Mouse (Mus musculus) limb, embryonic 14.5 days (tissue): ENCODE measurements around the gene Akt1. TPM values are rescaled to one million over a fixed set of nuclear protein-coding genes. Genes with fewer than 3 reads are reported as not detected.

Source experiments
- ATAC-seq: fragments of 200-750 bp; cut with Nextera tagmentation; 2 replicates; pipeline ENCODE4 v1.8.0; 2017; ENCODE audit warnings: low read depth, moderate number of reproducible peaks, moderate TSS enrichment; ENCODE audit not compliant: low FRiP score
- DNase-seq: peaks from one replicate; pipeline ENCODE4 v3.0.0-alpha.2; 2015; ENCODE audit warnings: low spot score
- H3K27ac ChIP-seq: fragments of 300-500 bp; sonication (generic); replicated peaks from 2 replicates; pipeline ENCODE4 v1.5.1; 2014; ENCODE audit warnings: low read depth, mild to moderate bottlenecking, low read length, moderate library complexity, mixed read lengths
- H3K27me3 ChIP-seq: fragments of 300-500 bp; sonication (generic); 2 replicates; pipeline ENCODE4 v1.6.1; 2014; ENCODE audit warnings: low read length, mixed read lengths; ENCODE audit not compliant: control insufficient read depth, insufficient read depth
- H3K36me3 ChIP-seq: fragments of 300-500 bp; sonication (generic); 2 replicates; pipeline ENCODE4 v1.6.1; 2014; ENCODE audit warnings: mild to moderate bottlenecking, low read length, moderate library complexity, mixed read lengths; ENCODE audit not compliant: control insufficient read depth, insufficient read depth
- H3K4me1 ChIP-seq: fragments of 300-500 bp; sonication (generic); 2 replicates; pipeline ENCODE4 v1.6.1; 2014; ENCODE audit warnings: antibody characterized with exemption, low read length, mixed read lengths; ENCODE audit not compliant: control insufficient read depth, insufficient read depth
- H3K4me2 ChIP-seq: fragments of 300-500 bp; sonication (generic); replicated peaks from 2 replicates; pipeline ENCODE4 v1.6.1; 2014; ENCODE audit warnings: low read depth, mild to moderate bottlenecking, low read length, moderate library complexity; ENCODE audit not compliant: severe bottlenecking
- H3K4me3 ChIP-seq: fragments of 300-500 bp; sonication (generic); replicated peaks from 2 replicates; pipeline ENCODE4 v1.5.1; 2014; ENCODE audit warnings: low read length
- H3K9ac ChIP-seq: fragments of 300-500 bp; sonication (generic); 2 replicates; pipeline ENCODE4 v1.6.1; 2014; ENCODE audit warnings: mild to moderate bottlenecking, low read depth, low read length, moderate library complexity; ENCODE audit not compliant: severe bottlenecking
- H3K9me3 ChIP-seq: fragments of 300-500 bp; sonication (generic); 2 replicates; pipeline ENCODE4 v1.6.1; 2016; ENCODE audit warnings: low read length; ENCODE audit not compliant: control insufficient read depth
- POLR2A ChIP-seq: fragments of 200-500 bp; IDR thresholded peaks from 2 replicates; pipeline ENCODE4 v1.8.0; 2012; ENCODE audit warnings: inconsistent platforms, mild to moderate bottlenecking, moderate library complexity, borderline replicate concordance; ENCODE audit not compliant: insufficient read depth, insufficient read length; ENCODE audit errors: extremely low read depth
- WGBS: fragments of 180-500 bp; shearing (Covaris S2); extraction: QIAGEN DNeasy Blood & Tissue Kit; methylation state at CpG from one replicate; pipeline ENCODE4 v1.1.7; 2014; 5-methylcytosine and 5-hydroxymethylcytosine counted together
- polyA plus RNA-seq, 2 experiments: library from polyadenylated mRNA; depleted of rRNA in 1 of 2; stranded (reverse) in 1 of 2; unstranded in 1 of 2; fragments of >200 nt; fragmentation: Nextera tagmentation in 1 of 2; extraction: Ambion mirVana in 1 of 2; gene quantifications; 2 replicates each; pipeline versions ENCODE4 v1.2.1 to v1.2.3; 2012 to 2014

The Akt1 gene
- polyA plus RNA-seq, 2 experiments: 148 to 305 TPM

GRCm38 (mm10) chr12:112654076-112654475, 20.6 kb downstream of the Akt1 start:
- no peak for TF ChIP-seq POLR2A
- no peaks in the 10 kb centered on the region for H3K9me3 ChIP-seq
- no peaks in the 10 kb centered on the region for H3K27me3 ChIP-seq
- no peak overlapping the region for H3K9ac ChIP-seq
- peaks cover 95% of the 10 kb centered on the region for H3K36me3 ChIP-seq
- DNase-seq (no peak), ATAC-seq (no peak)
- no peak overlapping the region for H3K4me2 ChIP-seq
- no peak overlapping the region for H3K4me3 ChIP-seq
- WGBS: 81% methylated on average over 5 of the region's 5 CpGs
- no peaks in the 10 kb centered on the region for H3K4me1 ChIP-seq
- no peak overlapping the region for H3K27ac ChIP-seq

DNA sequence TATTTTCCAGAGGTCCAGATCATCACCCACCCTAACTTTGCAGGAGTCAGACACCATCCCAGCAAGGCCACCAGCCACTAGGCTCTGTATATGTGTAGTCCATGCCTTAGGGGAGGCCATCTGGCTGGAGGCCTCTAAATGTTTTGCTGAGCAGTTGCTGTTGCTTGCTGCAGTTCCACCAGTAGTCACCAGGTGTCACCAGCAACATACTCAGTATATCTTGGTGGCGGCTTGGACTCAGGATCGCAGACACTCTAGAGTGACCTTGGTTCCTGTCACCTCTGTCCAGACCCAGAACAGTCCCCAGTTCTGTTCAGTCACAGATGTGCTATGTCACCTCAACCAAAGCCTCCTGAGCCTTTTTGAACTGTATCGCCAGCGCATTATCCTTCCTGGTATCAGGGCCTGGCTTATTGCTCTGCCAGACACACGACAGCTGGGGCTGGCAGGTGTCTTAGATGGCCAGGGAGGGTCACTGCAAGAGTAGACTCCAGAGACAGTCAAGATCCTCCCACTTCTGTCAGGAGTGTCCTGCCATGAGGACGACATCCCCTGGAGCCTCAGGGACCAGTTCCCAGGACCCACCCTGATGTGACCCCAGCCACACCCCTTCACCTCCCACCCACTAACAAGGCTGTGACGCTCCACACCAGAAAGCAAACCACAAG, 21.4 kb downstream of the Akt1 start:
- Histone ChIP-seq H3K27me3 (no peaks in the 10 kb centered on the region), H3K4me3 (no peak overlapping the region), H3K9ac (no peak overlapping the region), H3K4me2 (no peak overlapping the region), H3K9me3 (no peaks in the 10 kb centered on the region), H3K27ac (no peak overlapping the region), H3K36me3 (peaks cover 95% of the 10 kb centered on the region), H3K4me1 (no peaks in the 10 kb centered on the region)
- DNase-seq: peak; percentile 88
- ATAC-seq: peak; percentile 57
- no peak for TF ChIP-seq POLR2A
- 52% methylated on average over 7 of the region's 7 CpGs for WGBS

DNA sequence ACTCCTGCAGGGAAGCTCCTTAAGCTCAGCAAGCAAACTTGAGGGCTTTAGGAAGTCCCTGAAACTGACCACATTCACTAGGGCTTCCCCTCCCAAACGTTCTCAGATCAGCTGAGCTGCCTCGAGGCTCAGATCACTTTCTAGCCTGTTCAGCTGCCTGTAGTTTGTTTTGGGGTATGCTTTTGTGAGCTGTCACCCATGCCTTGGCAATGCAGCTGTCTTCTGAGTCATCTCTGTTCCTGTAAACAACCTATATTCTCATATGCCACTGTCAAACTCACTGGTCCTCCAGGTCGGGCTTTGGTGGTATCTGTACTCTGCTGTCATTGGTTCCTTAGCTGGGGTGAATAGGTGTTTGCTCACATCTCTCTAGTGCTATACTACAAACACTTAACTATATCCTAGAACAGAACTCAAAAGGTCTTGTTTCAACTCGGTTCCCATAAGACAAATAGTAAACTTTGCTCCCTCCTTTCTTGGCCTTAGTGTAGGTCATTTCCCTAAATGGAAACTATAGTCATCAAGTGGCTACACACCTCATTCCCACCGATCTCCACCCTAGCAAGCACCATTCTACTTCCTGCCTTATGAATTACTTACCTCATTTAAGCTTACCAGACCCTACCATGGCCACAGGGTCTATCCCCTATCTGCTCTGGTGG, 22.8 kb downstream of the Akt1 start:
- Histone ChIP-seq H3K36me3 (peaks cover 91% of the 10 kb centered on the region), H3K4me1 (no peaks in the 10 kb centered on the region), H3K4me3 (no peak overlapping the region), H3K9me3 (no peaks in the 10 kb centered on the region), H3K27ac (no peak overlapping the region), H3K4me2 (no peak overlapping the region), H3K9ac (no peak overlapping the region), H3K27me3 (no peaks in the 10 kb centered on the region)
- WGBS: 76% methylated on average over 5 of the region's 5 CpGs
- ATAC-seq: no peak
- DNase-seq: no peak
- TF ChIP-seq POLR2A: no peak

DNA sequence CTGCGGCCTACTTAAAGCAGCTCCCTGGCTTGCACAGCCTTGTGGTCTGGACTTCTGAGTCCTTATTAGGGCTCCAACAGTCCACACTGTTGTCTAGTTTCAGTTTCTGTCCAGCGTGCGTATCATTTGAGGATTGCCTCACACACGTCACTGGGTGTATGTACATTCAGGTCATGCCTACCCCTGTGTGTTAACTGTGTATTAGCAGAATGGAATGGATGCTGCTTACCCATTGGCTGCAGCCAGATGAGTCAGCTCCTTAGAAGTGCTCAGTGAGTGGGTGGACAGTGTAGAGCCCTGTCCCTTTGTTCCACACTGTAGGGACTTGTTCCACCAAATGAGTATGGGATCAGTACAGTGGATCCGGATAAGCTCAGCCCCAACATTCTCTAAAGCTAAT, 26.6 kb downstream of the Akt1 start:
- H3K36me3 ChIP-seq: peaks cover 53% of the 10 kb centered on the region

GRCm38 (mm10) chr12:112646139-112646538, 28.5 kb downstream of the Akt1 start:
- Histone ChIP-seq H3K4me2 (peak overlapping the region; percentile 88), H3K27ac (no peak overlapping the region), H3K9me3 (no peaks in the 10 kb centered on the region), H3K4me1 (peaks cover 13% of the 10 kb centered on the region; the same call in 1 of the 2 replicates), H3K36me3 (peaks cover 38% of the 10 kb centered on the region), H3K9ac (peak overlapping the region; percentile 80), H3K4me3 (peak overlapping the region; percentile 81), H3K27me3 (no peaks in the 10 kb centered on the region)
- ATAC-seq (no peak), DNase-seq (no peak)
- no peak for TF ChIP-seq POLR2A
- WGBS: 47% methylated on average over 6 of the region's 6 CpGs

More for the DNA sequence above, 26.6 kb downstream of the Akt1 start:
- TF ChIP-seq POLR2A: no peak
- no peak overlapping the region for H3K4me2 ChIP-seq
- no peak for DNase-seq
- no peak for ATAC-seq
- no peaks in the 10 kb centered on the region for H3K9me3 ChIP-seq
- no peaks in the 10 kb centered on the region for H3K27me3 ChIP-seq
- WGBS: 96% methylated on average over 5 of the region's 5 CpGs
- H3K9ac ChIP-seq: no peak overlapping the region
- peaks cover 13% of the 10 kb centered on the region; the same call in 1 of the 2 replicates for H3K4me1 ChIP-seq
- no peak overlapping the region for H3K27ac ChIP-seq
- no peak overlapping the region for H3K4me3 ChIP-seq
